Mouse (Mus musculus) lung, postnatal 0 days (tissue): ENCODE measurements around the gene Nacc2.

ENCODE experiments used
- CTCF ChIP-seq: IDR thresholded peaks from 2 replicates; pipeline ENCODE4 v1.5.1; 2016; ENCODE audit warnings: antibody characterized with exemption, mild to moderate bottlenecking
- EP300 ChIP-seq: IDR thresholded peaks from 2 replicates; pipeline ENCODE4 v1.6.1; 2016; ENCODE audit warnings: antibody characterized with exemption, mild to moderate bottlenecking, control low read depth

DNA sequence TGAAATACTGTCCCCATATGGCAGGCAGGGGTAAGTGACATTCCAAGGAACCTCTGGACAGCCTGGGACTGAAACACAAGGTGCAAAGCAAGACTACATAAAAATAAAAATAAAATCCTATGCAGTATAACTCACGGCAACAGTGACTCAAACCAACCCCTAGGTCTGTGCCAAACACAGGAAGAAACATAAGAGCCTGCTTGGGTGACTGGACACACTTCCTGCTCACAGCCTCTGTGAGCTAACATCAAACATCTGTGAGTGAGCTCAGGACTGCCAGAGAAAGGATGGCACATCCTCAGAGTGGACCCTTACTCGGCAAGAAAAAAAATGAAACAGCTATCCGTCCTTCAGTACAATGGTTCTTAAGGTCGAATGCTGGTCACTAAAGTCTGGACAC is 40.1 kb downstream of the Nacc2 start:
- no peak for TF ChIP-seq CTCF
- no peak for TF ChIP-seq EP300
